Mouse (Mus musculus) megakaryocyte progenitor cell, adult 5-6 weeks (primary cell): Measurements from ENCODE around the gene Atxn7l1. TPM values are rescaled to one million over a fixed set of nuclear protein-coding genes. Genes with fewer than 3 reads are reported as not detected.
A peak's percentile ranks its signal among the peaks of the same experiment; 100 is the strongest.

ENCODE experiments used
- ATAC-seq: replicated peaks from 2 replicates; pipeline ENCODE4 v1.8.0; 2016; ENCODE audit warnings: mild to moderate bottlenecking, moderate TSS enrichment, inconsistent platforms; ENCODE audit not compliant: poor library complexity
- total RNA-seq, 2 experiments: library from RNA; stranded (forward) in 1 of 2; stranded (reverse) in 1 of 2; fragments of 157-497, 149-512 nt in 1 of 2; fragments of 200-1000 nt in 1 of 2; gene quantifications; 2 replicates each; pipeline versions ENCODE4 v1.2.3 to v1.2.4; 2015 to 2017

The Atxn7l1 gene
- total RNA-seq, 2 experiments from 2014 or later, result 33.1 to 96.1 TPM

DNA sequence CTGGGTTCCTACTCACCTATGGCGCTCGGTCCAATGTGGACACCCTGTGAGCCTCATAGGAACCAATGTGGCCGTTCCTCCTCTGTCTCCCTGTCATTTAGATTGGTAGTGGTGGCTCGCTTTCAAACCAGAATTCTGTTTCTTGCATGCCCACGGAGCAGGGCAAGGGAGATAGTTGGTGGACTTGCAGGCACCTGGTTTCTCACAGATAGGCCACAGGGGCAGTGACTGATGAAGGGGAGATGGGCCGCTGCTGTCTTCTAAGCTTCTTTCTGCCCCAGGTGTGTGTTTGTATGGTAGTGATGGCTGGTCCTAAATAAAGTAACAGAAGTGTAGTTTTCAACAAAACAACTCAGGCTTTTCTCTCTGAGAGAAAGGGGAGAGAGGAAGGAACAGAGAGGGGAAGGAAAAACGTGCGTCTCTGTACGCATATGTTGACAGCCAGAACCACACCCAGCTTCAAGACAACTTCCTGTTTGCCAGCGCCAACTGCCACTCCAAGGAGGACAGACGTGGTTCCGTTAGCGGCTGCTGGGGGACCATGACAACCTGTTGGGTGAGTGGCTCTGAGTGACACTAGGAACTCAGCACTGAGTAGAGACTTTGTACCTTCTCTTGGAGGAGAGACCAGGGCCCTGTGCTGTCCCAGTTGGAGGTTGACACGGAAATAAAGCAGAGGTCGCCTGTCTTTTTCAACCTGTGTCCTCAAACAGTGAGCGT, 167.6 kb downstream of the Atxn7l1 start:
- ATAC-seq, result peak; percentile 70

DNA sequence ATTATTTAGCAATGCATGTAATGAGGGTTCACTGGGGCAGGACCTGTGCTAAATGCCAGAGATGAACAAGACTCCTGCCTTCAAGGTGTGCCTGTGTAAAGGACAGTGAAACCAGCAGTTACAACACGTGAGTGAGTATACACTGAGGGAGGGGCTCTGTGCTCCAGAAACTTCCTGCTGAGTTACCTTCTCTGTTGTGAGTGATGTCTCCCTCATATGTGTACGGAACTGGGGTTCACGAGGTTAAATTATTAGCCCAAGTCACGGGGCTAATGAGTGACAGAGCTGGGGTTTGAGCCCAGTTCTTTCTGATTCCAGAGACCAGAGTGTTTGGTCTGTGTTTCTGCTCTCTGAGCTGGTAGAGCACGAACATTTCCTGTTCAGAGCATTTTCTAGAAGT, 168.3 kb downstream of the Atxn7l1 start:
- no peak for ATAC-seq

DNA sequence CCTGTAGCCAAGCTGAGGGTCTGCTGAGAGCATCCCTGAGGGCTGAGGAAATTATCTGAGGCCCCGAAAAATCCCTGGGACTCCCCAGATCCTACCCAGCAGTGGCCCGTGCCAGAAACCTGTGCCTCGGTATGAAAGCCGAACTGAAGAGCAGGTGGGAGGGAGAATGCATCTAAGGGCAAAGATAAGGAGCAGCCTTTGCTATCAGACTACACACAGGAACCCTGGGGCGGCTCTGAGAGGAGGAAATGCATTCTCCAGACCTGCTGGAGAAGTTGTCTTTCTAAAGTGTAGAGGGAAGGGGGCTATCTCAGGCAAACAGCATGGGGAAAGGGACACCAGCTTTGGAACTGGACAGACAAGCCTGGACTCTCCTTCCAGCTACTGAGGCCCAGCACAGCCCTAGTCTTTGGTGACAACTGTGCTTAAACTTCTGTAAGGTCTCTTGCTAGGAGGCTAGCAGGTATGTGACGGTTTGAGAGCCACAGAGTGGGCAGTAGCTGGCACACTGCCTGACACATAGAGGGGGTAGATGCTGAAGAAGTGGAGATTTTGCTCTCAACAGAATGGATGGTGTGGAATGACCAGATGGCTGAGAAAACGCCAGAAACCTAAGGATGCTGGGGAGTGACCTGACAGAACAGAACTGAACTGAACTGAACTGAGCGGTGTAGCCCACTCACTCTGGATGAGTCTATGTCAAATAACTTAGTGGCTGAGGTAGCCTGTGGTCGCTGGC, 170.5 kb downstream of the Atxn7l1 start:
- peak; percentile 54 for ATAC-seq

DNA sequence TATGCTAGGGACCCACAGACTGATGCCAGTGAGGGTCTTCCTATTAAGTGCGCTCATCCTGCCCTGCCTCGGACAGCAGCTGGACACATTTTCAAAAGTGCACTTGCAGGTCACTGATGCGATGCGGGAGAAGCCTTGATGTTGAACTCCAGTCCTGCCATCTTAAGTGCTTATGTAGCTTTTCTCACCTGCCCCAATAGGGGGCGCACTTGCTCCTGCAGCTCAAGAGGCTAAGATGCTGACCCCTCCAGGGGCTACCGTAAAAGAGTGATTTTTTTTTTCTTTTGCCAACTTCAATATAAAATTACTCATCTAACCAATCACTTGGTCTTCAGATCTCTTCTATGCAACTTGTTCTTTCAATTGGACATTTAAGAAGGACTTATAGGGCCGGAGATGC, 175.1 kb downstream of the Atxn7l1 start:
- ATAC-seq, result no peak

DNA sequence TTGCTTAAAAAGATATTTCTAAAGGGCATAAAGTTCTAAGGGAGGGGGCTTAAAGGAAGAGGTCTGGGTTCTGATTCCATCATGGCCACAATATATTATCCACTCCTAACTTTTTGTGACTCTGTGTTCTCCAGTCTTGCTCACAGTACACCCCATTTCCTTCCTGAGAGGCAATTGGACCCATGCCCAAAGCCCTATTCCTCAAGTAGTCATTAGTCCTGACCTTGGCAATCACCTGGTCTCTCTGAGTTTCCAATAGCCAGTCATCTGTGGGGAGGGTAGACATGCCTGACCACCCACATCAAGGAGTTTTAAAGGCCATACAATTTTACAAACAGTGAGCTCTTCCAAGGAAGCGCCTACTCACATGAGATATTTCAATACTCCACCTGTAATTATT, 176.3 kb downstream of the Atxn7l1 start:
- no peak for ATAC-seq

DNA sequence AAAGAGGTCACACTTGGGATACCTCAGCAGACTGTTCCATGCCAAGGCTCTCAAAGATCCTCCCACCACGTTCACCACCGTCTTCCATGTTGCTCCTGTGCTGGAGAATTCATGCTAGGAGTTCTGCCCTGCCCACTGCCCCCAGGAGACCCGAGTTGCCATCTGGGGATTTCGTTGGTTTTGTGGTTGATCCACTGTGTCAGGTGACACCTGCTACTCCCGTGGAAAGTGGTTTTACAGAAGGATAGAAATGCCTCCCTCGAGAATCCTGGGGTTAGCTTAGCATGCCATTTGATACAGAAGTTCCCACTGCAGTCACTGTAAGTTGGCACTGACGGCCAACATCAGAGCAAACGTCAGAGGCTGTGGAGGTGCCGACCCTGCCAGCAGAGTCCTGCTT, 177.9 kb downstream of the Atxn7l1 start:
- no peak for ATAC-seq

DNA sequence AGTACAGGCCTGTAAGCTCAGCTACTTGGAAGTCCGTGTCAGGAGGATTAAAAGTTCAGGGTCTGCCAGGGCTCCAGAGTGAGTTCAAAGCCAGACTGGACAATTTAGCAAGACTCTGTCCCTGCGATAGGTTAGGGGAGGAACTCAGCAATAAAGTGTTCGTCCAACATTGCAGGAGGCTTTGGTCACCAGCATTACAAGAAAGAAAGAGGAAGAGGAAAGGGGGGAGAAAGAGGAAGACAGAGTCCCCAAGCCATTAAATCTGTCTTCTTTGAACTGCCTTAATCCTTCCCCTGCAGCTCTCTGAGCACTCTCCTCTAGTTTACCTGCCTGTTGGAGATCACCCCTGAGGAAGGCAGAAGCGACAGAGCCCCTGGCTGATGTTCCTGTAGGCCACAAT, 184.6 kb downstream of the Atxn7l1 start:
- peak; percentile 24 for ATAC-seq

DNA sequence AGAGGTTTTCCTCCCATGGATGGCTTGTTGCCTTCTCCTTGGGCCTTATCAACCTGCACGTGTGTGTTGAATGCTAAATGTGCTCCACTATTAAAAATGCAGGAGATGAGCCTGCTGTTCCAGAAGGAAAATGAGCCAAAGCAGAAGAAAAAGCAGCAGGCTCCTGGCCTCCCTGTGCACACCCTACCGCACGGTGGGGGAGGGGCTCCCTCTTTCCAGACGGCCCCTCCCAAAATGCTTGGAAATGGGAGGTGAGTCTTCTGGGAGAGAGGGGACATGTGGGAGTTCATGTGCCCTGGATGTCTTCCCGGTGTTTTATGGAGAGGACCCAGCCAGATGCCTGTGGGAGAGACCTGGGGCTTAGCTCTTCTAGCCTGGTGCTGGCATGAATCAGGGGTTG, 185.3 kb downstream of the Atxn7l1 start:
- ATAC-seq, result no peak

DNA sequence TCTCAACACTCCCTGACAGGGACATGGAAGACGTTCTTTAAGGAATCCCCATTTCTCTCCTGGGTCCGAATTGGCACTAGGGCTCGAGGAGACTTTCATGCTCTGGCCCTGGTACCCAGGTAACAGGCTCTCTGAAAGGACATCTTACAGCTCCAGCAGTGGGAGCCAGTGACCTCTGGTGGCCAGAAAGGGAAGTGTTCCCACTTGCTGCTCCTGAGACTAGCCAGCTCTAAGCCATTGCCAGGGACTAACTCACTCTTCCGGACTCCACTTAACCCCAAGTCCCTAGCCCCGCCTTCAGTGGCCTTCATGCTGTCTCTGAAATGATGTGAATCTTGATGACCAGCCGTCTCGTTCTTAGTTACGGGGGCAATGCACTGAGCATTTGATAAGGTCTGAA, 186.4 kb downstream of the Atxn7l1 start:
- peak; percentile 67 for ATAC-seq

DNA sequence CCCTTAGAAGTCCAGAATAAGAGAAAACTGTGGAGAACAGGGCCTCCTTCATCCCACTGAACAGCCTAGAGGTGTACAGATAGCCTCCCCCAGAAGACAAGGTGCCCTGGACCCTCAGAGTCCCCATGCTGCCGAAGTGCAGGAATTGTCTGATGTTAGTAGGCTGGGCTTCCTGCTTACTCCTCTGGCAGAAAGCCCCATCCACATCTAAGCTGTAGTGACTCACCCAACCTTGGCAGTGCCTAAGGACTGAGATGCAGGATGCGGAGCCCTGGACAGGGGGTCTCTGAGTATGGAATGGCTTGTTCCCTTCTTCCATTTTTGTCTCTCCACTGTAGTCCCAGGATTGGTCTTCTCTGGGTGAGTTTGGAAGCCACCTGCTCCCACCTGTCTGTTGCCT, 187.0 kb downstream of the Atxn7l1 start:
- no peak for ATAC-seq

DNA sequence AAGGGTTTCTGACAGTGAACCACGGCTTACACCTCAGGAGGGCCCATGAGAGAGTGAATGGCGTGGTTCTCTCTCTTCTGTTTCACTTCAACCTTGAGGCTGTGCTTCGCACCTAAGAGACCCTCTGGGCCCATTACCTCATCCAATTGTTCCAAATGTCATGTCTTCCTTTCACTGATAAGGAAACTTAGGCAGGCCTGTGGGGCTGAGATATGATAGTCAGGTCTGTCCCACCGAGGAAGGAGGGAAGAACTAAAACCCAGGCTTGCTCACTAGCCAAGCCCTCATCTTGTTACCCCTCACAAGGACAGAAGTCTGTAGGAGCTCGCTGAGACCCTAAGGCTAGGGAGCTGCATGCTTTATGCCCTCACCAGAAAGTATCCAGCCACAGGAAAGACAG, 187.5 kb downstream of the Atxn7l1 start:
- peak; percentile 56 for ATAC-seq

DNA sequence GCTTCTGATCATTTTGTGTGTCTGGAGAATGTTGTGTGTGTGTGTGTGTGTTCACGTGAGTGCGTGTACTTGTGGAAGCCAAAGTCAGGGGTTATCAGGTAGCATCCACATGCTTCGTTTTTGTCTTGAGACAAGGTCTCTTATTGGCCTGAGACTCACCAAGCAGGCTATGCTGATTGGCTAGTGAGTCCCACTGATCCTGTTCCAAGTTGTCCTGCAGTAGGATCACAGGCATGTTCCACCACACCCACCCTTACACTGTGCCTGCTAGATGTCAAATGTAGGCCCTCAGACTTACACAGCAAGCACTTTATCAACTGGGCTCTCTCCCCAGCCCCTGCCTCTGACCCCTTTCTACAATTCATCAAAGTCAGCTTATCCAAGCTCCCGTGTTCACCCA, 187.9 kb downstream of the Atxn7l1 start:
- peak; percentile 23 for ATAC-seq

DNA sequence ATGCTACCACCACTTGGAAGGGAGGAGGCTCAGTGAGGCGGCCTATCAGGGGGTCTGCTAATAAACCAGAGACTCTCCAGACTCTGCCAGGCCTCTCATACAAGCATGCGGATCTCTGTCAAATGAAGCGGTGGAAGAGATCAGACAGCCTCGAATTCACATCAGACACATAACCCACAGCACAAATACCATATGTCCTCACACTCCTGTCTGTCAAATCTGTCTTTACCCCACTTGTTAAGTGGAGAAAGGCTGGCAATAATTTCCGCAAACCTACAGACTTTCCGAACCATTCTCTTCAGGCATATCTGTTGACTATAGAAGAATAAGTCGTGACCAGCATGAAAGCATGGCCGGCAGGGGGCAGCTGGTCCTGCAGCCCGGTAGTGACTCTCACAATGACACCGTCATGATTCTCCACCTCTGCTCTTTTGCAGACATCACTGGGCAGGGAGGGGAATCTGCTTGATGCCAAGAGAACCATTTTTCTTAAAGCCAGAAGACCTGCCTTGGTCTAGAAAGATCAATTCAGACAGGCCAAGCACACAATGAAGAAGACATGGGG, 189.2 kb downstream of the Atxn7l1 start:
- no peak for ATAC-seq

DNA sequence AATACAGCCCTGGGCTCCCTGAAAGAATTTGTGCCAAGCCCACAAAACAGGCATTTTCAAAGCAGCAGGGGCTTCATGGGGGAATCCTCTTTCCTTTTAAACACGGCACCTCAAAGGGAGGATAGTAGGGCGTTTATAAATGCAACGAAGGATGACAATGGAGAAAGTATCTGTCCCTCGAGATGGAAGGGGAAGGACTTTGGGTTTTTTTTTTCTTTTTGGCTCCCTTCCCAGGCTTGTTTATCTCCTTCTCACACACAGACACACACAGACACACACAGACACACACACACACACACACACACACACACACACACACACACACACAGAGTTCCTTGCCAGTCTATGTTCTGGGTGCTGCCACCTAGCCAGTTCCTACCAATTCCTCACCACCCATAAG, 189.8 kb downstream of the Atxn7l1 start:
- peak; percentile 17 for ATAC-seq

DNA sequence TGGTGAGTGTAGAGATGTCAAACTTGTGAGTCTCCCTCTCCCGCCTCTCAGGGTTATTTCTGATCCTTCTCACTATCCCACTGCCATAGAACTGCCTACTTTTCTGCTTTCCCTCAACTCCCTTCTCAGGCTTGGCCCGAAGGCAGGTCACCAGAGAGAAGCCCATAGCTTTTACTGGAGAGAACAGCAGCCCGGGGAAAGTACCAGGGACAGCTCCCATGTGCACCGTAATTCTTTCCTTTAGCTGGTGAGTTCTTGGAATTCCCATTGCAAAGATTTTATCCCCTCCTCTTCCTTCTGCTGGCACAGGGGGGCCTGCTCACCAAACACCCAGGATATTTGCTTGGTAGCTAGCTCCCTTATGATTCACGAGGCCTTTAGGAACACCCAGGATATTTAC, 190.7 kb downstream of the Atxn7l1 start:
- no peak for ATAC-seq

DNA sequence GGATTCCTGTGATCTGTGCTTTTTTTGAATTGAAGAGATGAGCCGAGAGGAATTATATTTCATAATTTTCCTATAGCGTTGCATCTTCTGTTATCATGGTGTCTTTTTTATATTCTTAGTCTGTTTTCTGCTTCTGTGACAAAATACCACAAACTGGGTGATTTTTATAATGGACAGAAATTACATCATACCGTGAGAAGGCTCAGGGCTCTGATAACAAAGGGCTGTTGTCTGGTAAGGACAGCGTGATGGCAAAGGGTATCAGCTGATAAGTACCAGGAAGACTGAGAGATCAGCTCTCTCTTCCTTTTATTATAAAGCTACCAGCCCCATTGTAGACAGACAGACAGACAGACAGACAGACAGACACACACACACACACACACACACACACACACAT, 192.3 kb downstream of the Atxn7l1 start:
- no peak for ATAC-seq

DNA sequence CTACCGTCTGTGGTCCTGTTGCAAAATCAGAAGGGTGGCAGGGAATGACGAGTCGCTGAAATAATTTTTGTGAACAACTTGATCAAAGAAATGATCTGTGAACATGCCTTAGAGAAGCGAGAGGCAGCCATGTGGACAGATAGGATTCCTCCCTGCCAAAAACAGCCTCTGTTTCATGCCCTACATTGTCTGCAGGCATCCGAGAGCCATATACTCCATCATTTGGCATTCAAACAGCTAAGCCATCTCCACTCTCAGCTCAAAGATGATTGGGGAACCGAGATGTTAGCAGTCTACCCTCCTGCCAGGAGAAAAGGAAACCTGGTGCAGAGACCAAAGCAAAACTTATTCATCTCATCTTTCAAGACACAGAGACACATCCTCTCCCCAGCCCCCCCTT, 193.2 kb downstream of the Atxn7l1 start:
- no peak for ATAC-seq

DNA sequence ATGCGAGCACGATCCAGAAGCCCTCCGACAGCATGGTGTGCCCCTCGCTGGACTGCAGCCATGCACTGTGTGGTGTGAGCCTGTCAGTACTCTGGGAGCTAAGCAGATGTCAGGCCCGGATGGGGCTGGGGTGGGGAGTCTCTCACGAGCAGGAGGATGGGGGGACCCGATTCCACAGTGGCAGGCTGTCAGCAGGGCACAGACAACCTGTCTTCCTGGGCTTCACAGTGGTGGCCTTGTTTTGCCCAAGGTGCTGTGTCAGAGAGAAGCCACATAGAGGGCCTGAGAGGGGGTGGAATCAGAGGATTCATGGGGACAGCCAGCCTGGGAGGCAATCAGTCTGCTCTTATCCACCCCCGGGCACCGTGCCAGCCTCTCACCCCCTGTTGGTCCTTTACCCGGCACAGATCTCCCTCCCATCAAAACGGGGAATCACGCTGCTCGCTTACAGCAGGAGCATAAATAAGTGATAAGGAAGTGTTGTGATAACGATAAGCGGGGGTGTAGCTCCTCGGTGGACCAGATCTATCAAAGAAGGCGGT, 193.9 kb downstream of the Atxn7l1 start:
- peak; percentile 49 for ATAC-seq

DNA sequence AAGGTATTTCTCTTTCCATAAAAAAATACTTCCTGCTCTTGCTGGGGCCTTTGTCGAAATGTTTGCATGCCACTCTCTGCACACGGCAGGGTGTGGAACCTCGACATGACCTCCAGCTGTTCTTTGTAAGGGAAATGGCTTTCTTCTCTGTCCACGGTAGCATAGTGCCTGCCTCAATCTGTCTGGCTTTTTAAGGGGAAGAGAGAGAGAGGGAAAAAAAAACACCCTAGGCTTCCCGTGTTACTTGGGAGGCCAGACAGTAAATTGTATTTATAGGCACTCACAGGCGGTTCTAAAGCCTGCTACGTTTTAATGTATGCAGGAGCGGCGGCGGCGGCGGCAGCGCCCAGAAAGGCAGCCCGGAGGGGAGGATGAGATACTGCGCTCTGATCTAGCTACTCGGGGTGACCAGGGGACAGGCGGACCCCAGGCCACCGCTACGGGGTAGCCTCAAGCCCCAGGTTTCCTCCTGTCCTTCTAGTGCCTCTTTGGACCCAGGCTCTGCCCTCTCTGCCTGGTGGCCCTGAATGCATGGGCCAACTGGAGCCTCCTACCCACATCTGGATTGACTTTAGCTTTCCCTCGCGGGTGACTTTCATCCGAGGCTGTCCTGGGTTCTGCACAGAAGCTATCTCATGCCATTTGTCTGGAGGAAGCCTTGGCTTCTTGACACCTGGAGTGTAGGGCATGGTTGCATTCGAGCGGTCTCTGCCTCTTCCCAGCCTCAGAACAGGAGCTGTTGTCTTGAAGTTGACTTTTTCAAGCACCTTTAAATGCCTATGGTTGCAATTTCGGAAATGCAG, 197.7 kb downstream of the Atxn7l1 start:
- ATAC-seq, result no peak

DNA sequence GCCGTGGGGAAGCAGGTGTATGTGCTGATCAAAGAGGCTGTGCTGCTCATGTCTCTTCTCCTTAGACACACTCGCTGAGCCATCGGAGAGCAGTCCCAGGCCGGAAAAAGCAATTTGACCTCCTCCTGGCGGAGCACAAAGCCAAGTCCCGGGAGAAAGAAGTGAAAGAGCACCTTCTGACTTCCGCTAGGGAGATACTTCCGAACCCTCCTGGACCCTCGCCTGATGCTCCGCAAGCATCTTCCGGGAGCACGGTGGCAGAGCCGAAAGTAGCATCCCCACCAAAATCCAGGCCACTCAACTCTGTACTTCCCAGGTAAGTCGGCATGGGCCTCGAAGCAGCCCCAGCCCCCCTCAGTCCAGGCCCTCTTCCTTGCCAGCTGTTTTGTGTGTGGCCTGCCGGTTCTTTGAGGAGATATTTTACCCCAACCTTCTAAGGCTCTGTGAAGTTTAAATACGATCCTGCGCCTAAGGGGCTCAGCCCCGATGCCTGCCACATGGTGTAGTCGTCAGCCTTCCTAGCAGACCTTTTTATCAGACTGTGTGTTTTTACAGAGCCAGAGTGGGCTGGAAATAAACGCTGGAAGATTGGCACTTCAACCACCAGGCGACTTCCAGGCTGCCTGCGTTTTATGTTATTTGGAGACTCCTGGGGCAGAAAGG, 198.4 kb downstream of the Atxn7l1 start:
- ATAC-seq, result no peak

DNA sequence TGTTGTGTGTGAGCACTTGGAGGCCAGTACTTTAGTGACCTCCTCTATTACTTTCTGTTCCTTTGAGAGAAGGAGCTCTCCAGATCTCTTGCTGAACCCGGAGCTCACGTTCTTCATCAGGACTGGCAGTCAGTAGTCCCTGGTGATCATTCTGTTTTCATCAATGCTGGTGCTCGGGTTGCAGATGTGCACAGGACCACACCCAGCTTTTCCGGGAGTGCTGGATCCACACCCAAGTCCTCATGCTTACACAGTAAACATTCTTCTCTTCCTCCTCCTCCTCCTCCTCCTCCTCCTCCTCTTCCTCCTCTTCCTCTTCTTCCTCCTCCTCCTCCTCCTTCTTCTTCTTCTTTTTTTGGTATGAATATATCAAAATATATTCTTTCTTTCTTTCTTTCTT, 205.2 kb downstream of the Atxn7l1 start:
- ATAC-seq, result no peak
